Mouse (Mus musculus) small intestine, adult 2 months (tissue): ENCODE measurements around the gene Comp.

Experiments
- CTCF ChIP-seq: fragments of 200-500 bp; IDR thresholded peaks from 2 replicates; pipeline ENCODE4 v1.5.1; 2012; ENCODE audit warnings: low read depth, mild to moderate bottlenecking, control low read depth, inconsistent platforms, low read length, moderate library complexity, mixed read lengths; ENCODE audit not compliant: insufficient replicate concordance, insufficient read length; ENCODE audit errors: extremely low read depth
- POLR2A ChIP-seq: fragments of 200-500 bp; IDR thresholded peaks from 2 replicates; pipeline ENCODE4 v1.6.1; 2012; ENCODE audit warnings: low read depth, mild to moderate bottlenecking, control low read depth, inconsistent platforms, low read length, moderate library complexity

DNA sequence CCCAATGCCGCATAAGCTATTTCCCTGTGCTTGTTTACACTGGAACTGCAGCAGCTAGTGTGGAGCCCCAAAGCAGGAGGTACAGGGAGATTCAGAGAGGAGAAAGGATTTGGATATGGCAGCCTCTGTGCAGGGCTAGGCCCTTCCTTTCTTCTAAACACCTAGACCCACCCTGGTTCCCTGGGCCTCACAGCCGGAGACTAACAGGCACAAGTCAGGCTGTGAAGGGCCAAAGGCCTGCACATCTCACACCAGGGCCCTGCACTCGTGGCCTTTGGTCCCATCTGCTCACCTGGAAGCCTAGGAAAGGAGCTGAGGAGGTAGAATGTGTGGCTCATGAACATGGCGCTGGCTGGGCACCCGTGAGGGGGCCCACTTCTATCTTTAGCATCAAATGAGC, 22.8 kb downstream of the Comp start:
- TF ChIP-seq CTCF (no peak), POLR2A (no peak)
